Mouse (Mus musculus) forebrain, embryonic 12.5 days (tissue): ENCODE measurements at regions not wholly inside any gene's neighbourhood (a gene's known extent, or its start where the extent isn't known, plus 50 kb on each side); places are given as distances from the start of the nearest gene placed in this dataset.
A peak's percentile ranks its signal among the peaks of the same experiment; 100 is the strongest.
"Not testable (repeated sequence)": the region's sequence is repeated elsewhere in the genome, so short reads cannot be mapped to it uniquely, and the experiment has no call there.

Source experiments
- ATAC-seq: fragments of 200-750 bp; cut with Nextera tagmentation; 2 replicates; pipeline ENCODE4 v1.8.0; 2017; ENCODE audit warnings: moderate TSS enrichment; ENCODE audit not compliant: low FRiP score
- H3K27ac ChIP-seq: fragments of 300-500 bp; sonication (generic); 2 replicates; pipeline ENCODE4 v1.5.1; 2016; ENCODE audit warnings: mild to moderate bottlenecking
- H3K27me3 ChIP-seq: fragments of 300-500 bp; sonication (generic); 2 replicates; pipeline ENCODE4 v1.6.1; 2016; ENCODE audit warnings: mild to moderate bottlenecking
- H3K36me3 ChIP-seq: fragments of 300-500 bp; sonication (generic); replicated peaks from 2 replicates; pipeline ENCODE4 v1.6.1; 2016; ENCODE audit warnings: mild to moderate bottlenecking
- H3K4me1 ChIP-seq: fragments of 300-500 bp; sonication (generic); 2 replicates; pipeline ENCODE4 v1.6.1; 2016
- H3K4me2 ChIP-seq: fragments of 300-500 bp; sonication (generic); 2 replicates; pipeline ENCODE4 v1.6.1; 2016; ENCODE audit warnings: mild to moderate bottlenecking, moderate library complexity
- H3K4me3 ChIP-seq: fragments of 300-500 bp; sonication (generic); replicated peaks from 2 replicates; pipeline ENCODE4 v1.5.1; 2016; ENCODE audit warnings: mild to moderate bottlenecking
- H3K9ac ChIP-seq: fragments of 300-500 bp; sonication (generic); 2 replicates; pipeline ENCODE4 v1.6.1; 2016; ENCODE audit warnings: mild to moderate bottlenecking
- H3K9me3 ChIP-seq: fragments of 300-500 bp; sonication (generic); 2 replicates; pipeline ENCODE4 v1.6.1; 2016
- WGBS: fragments of 180-500 bp; shearing (Covaris S2); methylation state at CpG from one replicate; pipeline ENCODE4 v1.1.7; 2016; 5-methylcytosine and 5-hydroxymethylcytosine counted together

DNA sequence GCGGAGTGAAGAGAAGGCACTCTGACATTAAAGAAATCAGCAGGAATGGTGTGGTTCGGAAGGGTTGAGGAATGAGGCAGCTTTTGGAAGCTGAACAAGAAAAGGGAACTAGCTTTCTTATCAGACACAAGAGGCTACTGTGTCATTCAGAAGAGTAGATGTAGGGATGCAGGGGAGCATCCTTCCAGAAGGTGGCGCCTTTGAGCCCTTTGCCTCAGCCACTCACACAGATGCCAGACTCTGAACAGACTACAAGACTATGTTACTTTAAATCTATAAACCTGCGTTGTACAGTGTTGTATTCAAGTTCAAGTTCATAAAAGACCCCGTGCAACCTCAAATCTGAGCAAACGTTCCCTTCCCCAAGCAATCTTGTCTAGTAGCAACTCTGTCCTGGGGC lies 128.9 kb downstream of the Kap start:
- H3K27ac ChIP-seq, H3K4me1 ChIP-seq, H3K4me2 ChIP-seq, H3K4me3 ChIP-seq, H3K9me3 ChIP-seq, ATAC-seq, H3K27me3 ChIP-seq, H3K36me3 ChIP-seq, H3K9ac ChIP-seq: not testable (repeated sequence)
- 67% methylated on average over 6 of the region's 6 CpGs for WGBS

DNA sequence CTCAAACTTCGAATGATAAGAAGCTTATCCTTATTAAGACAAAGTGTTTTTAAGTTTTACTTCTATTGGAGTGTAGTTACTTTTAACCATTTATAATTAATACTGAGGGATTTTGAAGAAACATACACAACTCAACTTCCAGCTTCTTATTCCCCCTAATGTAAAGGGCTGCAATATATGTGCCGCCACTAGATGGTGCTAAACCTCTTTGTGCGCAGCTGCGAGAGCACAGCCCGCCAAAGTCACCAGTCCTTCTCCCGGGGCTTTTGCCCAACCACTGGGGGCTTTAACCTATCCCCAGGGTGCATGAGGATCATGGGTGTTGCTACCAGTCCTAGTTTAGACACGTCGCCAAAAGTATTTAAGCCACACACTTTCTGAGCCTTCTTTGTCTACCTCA lies 146.8 kb downstream of the Kap start:
- H3K36me3 ChIP-seq, ATAC-seq, H3K27me3 ChIP-seq, H3K4me3 ChIP-seq, H3K9ac ChIP-seq, H3K9me3 ChIP-seq, H3K27ac ChIP-seq, H3K4me1 ChIP-seq: not testable (repeated sequence)
- H3K4me2 ChIP-seq = peak overlapping the region; percentile 24
- WGBS = under 1% methylated on average over 8 of the region's 8 CpGs

DNA sequence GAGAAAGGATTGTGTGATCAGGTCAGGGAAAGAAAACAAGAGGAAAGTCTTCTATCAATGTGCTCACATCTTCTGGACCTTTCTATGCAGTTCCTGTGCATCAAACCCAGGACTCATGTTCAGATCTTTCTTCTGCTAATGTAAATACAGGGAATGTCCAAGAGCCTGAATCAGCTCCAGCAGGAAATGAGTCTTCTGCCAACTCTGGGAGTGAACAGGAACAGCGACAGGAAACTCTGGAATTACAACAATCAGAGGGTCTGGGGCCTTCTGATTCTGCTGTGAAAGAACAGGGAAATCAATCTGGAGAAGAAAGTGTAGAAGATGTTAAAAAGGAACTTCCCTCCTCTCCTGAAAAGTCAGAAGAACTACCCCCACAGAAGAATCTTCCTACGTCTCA lies 151.9 kb downstream of the Kap start:
- no peak overlapping the region for H3K9ac ChIP-seq
- no peak for ATAC-seq
- no peaks in the 10 kb centered on the region for H3K4me1 ChIP-seq
- no peak overlapping the region for H3K4me2 ChIP-seq
- H3K9me3 ChIP-seq = no peaks in the 10 kb centered on the region
- 61% methylated on average over 2 of the region's 2 CpGs for WGBS
- H3K4me3 ChIP-seq = no peak overlapping the region
- no peak overlapping the region for H3K27ac ChIP-seq
- H3K27me3 ChIP-seq = no peaks in the 10 kb centered on the region
- no peaks in the 10 kb centered on the region for H3K36me3 ChIP-seq
